Mouse (Mus musculus) megakaryocyte progenitor cell, adult 5-6 weeks (primary cell): ENCODE data around the gene St6gal1. TPM values are rescaled to one million over a fixed set of nuclear protein-coding genes. Genes with fewer than 3 reads are reported as not detected.

Source experiments
- ATAC-seq: replicated peaks from 2 replicates; pipeline ENCODE4 v1.8.0; 2016; ENCODE audit warnings: mild to moderate bottlenecking, moderate TSS enrichment, inconsistent platforms; ENCODE audit not compliant: poor library complexity
- total RNA-seq, 2 experiments: library from RNA; stranded (forward) in 1 of 2; stranded (reverse) in 1 of 2; fragments of 157-497, 149-512 nt in 1 of 2; fragments of 200-1000 nt in 1 of 2; gene quantifications; 2 replicates each; pipeline versions ENCODE4 v1.2.3 to v1.2.4; 2015 to 2017

The St6gal1 gene
- total RNA-seq, 2 experiments from 2014 or later, result 0.37 to 1.2 TPM

DNA sequence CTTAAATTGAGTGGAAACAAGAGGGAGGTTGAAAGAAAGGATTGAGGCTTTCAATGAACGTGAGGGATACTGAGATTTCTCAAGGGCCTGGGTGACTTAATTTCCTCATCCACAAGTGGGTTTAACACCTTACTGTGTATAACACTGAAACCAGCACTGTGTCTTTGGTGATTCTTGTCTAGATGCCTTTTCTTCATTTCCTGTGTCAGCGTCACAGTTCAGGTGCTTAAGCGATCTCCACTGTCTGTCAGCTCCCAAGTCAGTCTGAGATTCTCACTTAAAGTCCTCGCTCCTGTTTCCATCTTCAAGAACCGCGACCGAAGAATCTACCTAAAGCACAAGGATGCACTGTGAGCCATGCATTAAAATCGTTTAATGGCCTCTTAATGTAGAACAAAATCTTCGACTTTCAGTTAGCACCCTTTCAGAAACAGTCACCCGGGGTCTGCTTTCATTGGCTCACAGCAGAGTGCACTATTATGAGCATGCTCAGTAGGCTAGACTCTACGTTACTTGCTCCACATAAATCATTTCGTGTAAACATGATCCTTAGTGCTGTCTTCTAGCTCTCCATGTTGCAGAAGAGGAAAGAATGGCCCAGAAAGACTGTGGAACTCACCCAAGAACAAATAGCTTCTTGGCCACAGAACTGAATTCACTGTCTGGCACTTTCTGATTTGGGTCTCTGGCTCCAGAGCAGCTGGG, 1.2 kb upstream of the St6gal1 start:
- no peak for ATAC-seq

DNA sequence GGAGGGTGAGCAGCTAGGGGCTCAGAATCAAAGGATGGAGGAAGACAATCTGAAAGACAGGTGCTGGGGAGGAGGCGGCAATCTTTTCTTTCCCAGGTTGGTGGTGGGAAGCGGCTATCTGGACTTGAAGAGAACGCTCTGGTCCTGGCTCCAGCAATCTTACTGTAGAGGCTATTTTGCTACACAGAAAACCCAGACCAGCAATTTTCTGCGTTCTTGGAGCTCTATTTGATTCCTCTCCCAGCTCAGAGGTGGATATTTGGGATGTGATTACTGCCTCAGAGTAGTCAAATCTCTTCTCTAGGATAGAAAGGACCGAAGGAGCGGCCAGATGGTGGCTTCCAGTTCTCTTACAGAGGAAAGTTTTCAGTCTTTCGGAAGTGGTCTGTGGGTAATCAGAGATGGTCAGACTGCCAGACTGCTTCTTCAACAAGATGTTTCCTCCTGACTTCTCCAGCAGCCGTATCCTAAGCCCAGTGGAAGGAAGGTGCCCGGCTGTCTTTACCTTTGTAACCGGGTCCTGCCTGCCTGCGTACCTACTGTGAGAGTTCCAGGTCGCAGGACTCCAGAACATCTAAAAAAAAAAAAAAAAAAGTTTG, 570 bp upstream of the St6gal1 start:
- peak; percentile 39 for ATAC-seq

DNA sequence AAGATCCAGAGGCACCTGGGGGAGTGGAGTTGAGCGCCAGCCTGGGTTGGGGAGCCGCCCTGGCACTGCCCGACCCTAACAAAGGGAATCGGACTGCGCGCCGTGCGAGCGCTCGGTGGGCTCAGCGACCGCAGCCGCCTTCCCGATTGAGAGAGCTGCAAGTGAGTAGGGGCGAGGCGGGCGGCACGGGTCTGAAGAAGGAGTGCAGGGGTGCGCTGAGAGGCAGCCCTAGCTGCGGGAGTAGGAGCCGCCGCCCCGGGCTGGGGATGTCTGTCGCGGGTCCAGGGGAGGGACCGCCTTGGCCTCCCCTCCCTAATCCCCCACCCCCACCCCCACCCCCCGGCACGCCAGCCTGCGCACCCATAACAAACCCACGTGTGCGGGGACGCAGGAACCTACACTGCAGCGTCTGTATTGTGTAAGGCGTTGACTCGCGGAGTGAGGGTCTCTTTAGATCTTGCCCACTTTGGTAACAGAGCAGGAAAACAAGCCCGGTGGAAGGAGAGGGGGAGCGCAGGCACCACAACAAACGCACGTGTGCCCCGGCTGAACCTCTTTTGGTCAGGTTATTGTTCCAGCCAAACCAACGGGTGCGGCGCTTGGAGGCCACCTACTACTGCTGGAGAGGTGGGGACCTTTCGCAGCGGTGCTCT, 655 bp downstream of the St6gal1 start:
- ATAC-seq, result peak; percentile 27

- no peak; the same call in 1 of the 2 replicates for ATAC-seq
Measured at GRCm38 (mm10) chr16:23225821-23226600, 1.5 kb downstream of the St6gal1 start.

- ATAC-seq, result no peak
Measured at GRCm38 (mm10) chr16:23226601-23227351, 2.2 kb downstream of the St6gal1 start.

DNA sequence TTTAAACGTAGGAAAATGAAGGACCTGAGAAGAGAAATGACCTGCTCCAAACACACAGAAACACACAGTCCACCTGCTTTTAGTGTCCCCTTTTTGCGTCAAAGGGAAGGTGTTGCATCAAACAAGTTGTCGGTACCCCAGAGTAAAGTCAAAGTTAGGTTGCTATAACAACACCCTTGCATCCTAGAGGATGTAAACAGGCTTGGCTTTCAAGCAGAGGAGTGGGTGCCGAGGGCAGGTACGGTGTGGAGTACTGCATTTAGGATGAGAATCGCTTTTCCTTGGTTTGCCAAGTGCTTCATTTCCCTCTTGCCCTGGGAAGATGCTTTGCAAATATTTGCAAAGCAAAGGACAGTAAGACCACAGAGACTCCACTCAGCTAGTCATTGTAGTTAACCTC, 3.3 kb downstream of the St6gal1 start:
- ATAC-seq, result no peak

DNA sequence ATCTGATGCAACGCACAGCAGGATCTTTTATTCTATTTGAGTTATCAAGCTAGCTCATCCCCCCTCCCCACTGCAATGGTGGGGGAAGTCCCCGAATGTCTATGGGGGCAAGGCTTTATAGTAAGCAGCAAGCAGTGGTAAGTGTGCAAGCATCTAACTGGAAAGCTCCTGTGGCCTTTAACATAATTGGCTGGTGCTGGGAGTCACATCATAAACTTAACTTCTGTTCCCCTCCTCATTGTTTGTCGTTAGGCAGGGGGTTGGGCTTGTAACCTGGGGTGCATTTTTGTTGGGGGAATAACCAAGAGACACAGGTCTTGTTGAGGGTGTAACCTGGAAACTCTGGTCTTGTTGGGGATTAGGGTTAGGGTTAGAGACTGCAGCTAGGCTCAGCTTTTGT, 3.9 kb downstream of the St6gal1 start:
- ATAC-seq, result no peak

DNA sequence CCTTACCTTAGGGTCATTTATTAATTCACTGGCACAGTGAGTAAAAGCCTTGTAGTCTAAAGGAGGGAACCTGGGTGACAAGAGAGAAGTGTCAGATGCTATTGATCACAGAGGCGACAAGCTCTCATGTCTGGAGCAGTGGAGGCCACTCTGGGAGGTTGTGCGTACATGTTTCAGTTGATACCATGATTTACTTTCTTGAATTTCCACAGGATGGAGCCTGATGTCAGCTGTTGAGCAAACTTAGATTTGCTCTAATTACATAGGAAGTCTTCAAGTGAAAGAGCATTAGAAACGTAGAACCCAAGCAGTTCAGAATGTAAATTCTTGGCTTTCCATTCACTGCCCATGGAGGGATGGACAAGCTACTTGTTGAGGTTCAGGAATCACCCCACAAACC, 5.4 kb downstream of the St6gal1 start:
- no peak for ATAC-seq

- ATAC-seq, result no peak
Measured at GRCm38 (mm10) chr16:23231168-23231567, 6.6 kb downstream of the St6gal1 start.

- no peak for ATAC-seq
Measured at GRCm38 (mm10) chr16:23232691-23233090, 8.2 kb downstream of the St6gal1 start.

- ATAC-seq, result peak; percentile 99
Measured at GRCm38 (mm10) chr16:23233496-23233895, 9.0 kb downstream of the St6gal1 start.

DNA sequence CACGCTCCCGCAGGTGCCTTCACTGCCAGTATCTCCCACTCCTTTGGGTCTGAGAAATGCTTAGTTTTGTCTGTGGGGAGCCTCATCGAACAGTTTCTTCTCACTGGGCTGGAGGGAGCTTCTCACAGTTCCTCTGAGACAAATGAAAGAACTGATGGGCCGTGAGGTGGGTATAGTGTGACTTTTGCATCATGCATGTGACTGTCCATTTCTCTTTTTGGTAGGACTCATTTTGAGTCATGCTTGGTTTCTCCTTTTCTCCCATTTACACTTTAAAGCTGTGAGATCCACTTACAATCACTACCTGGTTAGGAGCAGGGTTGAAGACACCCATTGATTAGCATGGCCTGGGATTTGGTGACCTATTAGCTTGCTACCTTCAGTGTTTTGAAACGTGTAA, 10.0 kb downstream of the St6gal1 start:
- no peak for ATAC-seq

GRCm38 (mm10) chr16:23235173-23235694, 10.7 kb downstream of the St6gal1 start:
- no peak for ATAC-seq

DNA sequence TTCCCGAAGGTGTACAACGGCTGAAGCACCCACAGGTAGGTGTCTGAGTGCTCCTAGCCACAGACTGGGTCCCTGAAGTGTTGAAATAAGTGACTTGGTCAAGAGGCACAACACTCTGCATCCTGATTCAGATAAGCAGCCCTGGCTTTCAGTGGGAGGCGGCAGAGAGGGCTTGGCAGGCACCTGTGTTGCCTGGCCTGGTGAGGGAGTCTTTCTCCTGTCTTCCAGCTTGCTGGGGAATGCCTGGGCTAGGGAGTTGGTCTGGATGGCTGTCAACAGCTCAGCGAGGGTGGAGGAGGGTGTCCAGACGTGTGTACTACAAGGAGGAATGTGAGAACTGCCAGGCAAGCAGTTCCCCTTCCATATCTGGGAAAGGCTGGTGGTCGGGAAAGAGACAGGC, 15.0 kb downstream of the St6gal1 start:
- no peak for ATAC-seq

- ATAC-seq, result peak; percentile 39; the same call in 1 of the 2 replicates
Measured at GRCm38 (mm10) chr16:23240049-23240949, 15.8 kb downstream of the St6gal1 start.

- ATAC-seq, result no peak
Measured at GRCm38 (mm10) chr16:23240950-23241259, 16.4 kb downstream of the St6gal1 start.

DNA sequence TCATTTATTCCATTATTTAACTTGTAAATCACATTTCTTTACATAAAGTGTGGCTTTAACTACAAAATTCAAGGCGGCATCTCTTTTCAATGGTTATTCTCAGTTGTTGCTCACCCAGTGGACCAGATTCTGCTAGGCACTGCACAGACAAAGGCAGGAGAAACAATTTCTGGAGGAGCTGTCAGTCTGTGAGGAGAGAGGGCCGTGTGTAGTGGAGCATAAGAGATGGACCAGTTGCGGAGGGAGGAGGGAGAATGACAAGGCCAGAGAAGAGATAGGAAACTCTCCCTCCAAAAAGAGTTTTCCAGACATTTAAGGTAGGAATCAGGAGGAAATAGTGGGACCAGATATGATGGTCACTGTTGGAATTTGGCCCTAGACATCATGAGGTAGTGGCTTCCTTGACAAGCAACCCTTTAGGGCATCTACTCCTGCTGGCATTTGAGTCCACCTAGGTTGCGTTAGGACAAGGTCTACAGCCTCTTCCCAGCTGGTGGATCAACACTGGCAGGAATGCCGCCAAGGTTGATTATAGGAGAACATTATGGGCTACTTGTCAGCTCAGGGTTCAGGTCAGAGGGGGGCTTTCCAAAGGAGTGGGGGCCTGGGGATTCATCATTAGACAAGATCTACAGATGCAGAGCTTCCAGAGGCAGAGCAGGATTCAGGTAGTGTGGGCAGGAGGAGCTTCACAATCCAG, 19.3 kb downstream of the St6gal1 start:
- ATAC-seq, result no peak

DNA sequence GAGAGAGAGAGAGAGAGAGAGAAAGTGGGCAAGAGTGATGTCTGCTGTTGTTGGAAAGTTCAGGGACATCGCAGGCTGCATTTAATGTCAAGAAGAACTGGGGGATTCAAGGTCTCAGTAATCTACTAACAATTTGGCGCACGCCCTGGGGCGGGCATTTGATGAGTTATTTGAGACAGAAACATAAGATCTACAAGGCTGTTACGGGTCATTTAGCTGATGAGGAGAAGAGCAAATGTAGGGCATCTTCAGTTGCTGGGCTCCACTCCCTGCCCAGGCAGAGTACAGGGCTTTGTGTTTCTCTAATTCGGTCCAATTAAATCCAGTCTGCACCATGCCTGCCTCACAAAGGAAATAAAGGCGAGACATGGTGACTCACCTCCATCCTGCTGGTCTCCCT, 19.9 kb downstream of the St6gal1 start:
- ATAC-seq, result no peak

- no peak for ATAC-seq
Measured at GRCm38 (mm10) chr16:23249285-23249684, 24.7 kb downstream of the St6gal1 start.
